Mouse (Mus musculus): ENCODE results near the gene Tcap. TPM values are rescaled to one million over a fixed set of nuclear protein-coding genes. Genes with fewer than 3 reads are reported as not detected.

Tcap gene
- polyA plus RNA-seq, 1 experiment = 33.0 TPM

DNA sequence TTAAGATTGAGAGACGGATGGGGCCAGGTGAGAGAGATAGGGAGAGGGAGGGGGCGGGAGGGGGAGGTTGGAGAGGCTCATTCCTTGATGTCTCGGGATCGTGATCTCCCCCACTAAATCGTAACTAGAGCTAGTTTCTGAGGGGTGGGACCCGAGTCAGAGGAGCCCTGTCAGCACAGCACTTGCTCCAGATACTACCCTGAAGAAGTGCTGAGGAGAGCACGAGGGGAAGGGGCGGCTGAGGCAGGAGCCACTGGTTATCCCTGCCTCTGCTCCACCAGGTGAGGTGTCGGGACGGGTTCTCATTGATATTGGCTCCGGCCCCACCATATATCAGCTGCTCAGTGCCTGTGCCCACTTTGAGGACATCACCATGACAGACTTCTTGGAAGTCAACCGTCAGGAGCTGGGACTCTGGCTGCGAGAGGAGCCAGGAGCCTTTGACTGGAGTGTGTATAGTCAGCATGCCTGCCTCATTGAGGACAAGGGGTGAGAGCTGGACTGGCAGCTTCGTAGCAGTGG, 3.5 kb downstream of the Tcap start:
- Histone ChIP-seq H3K27me3 (replicated peaks; ENCODE audit: control insufficient read depth, insufficient read depth, low read length) (no peaks in the 10 kb centered on the region), H3K4me3 (ENCODE audit: insufficient read depth, low read depth, low read length) (no peak overlapping the region), H3K4me1 (ENCODE audit: control insufficient read depth, insufficient read depth, low read length) (no peaks in the 10 kb centered on the region), H3K36me3 (ENCODE audit: control insufficient read depth, insufficient read depth, low read length) (no peaks in the 10 kb centered on the region), H3K27ac (ENCODE audit: insufficient read depth, low read depth, low read length) (no peak overlapping the region)
- 45% methylated on average over 14 of the region's 14 CpGs for WGBS
- TF ChIP-seq POLR2A (IDR thresholded peaks at IDR 0.05; ENCODE audit: low read depth, low read length) (no peak), CTCF (conservative IDR thresholded peaks at IDR 0.05; ENCODE audit: insufficient read depth, insufficient read length, low read depth, low read length) (no peak)
- no peak for DNase-seq

DNA sequence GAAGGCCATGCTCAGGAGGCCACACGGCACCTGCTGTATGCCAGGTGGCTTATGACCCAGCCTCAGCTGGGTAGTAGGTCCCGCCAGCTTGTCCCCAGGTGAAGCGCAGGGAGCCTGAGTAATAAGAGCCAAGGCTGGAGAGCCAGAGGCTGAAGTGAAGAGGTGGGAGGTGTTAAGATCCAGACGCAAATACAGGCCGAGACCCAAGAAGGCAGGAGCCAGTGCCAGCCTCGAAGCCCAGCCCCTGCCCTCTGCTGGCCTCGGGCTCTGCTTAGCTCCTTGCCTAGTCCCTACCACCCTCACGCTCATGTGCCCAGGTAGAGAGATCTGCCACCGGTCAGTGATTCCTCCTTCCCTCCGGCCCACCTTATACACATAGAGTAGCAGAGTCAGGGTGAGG, 4.7 kb downstream of the Tcap start:
- TF ChIP-seq POLR2A (IDR thresholded peaks at IDR 0.05; ENCODE audit: low read depth, low read length) (no peak), CTCF (conservative IDR thresholded peaks at IDR 0.05; ENCODE audit: insufficient read depth, insufficient read length, low read depth, low read length) (no peak)
- peak overlapping the region; percentile 19; the same call in 1 of the 2 replicates for H3K27ac ChIP-seq (ENCODE audit: insufficient read depth, low read depth, low read length)
- no peaks in the 10 kb centered on the region for H3K36me3 ChIP-seq (ENCODE audit: control insufficient read depth, insufficient read depth, low read length)
- DNase-seq = peak; percentile 41
- no peaks in the 10 kb centered on the region for H3K4me1 ChIP-seq (ENCODE audit: control insufficient read depth, insufficient read depth, low read length)
- no peak overlapping the region for H3K4me3 ChIP-seq (ENCODE audit: insufficient read depth, low read depth, low read length)
- no peaks in the 10 kb centered on the region for H3K27me3 ChIP-seq (replicated peaks; ENCODE audit: control insufficient read depth, insufficient read depth, low read length)
- 43% methylated on average over 10 of the region's 10 CpGs for WGBS

DNA sequence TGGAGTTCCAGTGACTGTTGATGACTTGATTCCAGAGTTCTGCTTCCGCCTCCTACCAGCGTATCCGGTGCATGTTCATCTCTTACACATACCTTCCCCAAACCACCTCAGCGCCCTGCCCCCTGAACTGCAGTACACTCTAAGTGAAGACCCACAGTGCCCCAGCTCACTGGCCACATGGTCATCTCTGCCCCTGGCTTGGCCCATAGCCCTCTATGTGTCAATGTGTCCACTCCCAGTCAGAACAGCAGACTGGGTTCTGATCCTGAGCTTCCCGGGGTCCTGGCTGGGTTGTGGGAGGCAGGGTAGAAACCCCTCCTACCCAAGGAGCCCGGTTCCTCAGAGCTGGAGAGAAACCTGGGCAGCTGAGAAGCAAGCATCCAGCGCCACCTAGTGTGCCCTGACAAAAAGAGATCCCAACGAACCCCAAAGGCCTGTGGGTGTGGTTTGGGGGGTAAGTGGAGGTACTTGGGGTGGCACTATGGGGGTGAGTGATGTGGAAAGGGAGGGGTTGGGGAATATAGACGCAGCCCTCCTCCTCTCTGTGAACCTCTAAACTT, 5.7 kb downstream of the Tcap start:
- WGBS = 19% methylated on average over 9 of the region's 9 CpGs
- Histone ChIP-seq H3K27me3 (replicated peaks; ENCODE audit: control insufficient read depth, insufficient read depth, low read length) (no peaks in the 10 kb centered on the region), H3K4me3 (ENCODE audit: insufficient read depth, low read depth, low read length) (no peak overlapping the region), H3K27ac (ENCODE audit: insufficient read depth, low read depth, low read length) (no peak overlapping the region; the same call in 1 of the 2 replicates), H3K4me1 (ENCODE audit: control insufficient read depth, insufficient read depth, low read length) (peaks cover 5% of the 10 kb centered on the region), H3K36me3 (ENCODE audit: control insufficient read depth, insufficient read depth, low read length) (no peaks in the 10 kb centered on the region)
- TF ChIP-seq POLR2A (IDR thresholded peaks at IDR 0.05; ENCODE audit: low read depth, low read length) = no peak
- TF ChIP-seq CTCF (conservative IDR thresholded peaks at IDR 0.05; ENCODE audit: insufficient read depth, insufficient read length, low read depth, low read length) = peak; percentile 63
- DNase-seq = peak; percentile 70

DNA sequence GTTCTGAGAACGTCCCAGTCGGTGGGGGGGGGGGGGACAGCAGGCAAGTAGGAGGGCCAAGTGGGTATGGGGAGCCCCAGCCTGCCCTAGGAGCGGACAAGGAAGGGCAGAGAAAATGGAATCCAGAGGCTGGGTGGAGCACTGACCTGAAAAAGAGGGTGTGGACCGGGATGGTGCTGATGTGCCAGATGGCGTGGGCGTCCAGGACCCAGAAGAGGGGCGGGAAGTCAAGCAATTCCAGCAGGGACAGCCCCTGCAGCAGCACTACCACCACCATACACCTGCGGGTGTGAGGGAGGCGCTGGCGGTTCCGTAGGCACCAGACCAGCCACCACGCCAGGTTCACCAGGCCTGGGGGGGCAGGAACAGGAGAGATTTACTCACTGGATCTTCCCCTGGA, 6.5 kb downstream of the Tcap start:
- 83% methylated on average over 12 of the region's 12 CpGs for WGBS
- no peak for DNase-seq

DNA sequence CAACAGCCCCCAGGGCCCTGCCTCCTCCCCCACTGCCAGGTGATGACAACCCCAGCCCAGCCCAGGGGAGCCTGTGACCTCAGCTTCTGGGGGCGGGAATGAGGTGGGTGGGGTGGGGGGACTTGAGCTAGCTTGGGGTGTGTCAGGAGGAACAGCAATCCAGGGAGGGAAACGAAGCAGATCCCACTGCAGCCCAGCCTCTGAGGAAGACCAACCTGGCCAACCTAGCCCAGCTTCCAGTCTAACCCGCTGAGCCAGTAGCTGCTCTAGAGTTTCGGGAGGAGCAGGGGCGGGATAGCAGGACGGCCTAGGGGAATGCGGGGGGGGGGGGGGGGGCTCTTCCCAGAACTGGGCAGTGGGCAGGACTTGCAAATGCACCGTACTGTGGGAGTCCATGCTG, 8.4 kb downstream of the Tcap start:
- 54% methylated on average over 7 of the region's 8 CpGs for WGBS
- no peak for TF ChIP-seq POLR2A (IDR thresholded peaks at IDR 0.05; ENCODE audit: low read depth, low read length)
- no peaks in the 10 kb centered on the region for H3K36me3 ChIP-seq (ENCODE audit: control insufficient read depth, insufficient read depth, low read length)
- no peaks in the 10 kb centered on the region for H3K27me3 ChIP-seq (replicated peaks; ENCODE audit: control insufficient read depth, insufficient read depth, low read length)
- no peak overlapping the region for H3K4me3 ChIP-seq (ENCODE audit: insufficient read depth, low read depth, low read length)
- no peak for DNase-seq
- H3K4me1 ChIP-seq (ENCODE audit: control insufficient read depth, insufficient read depth, low read length) = peaks cover 13% of the 10 kb centered on the region
- no peak overlapping the region for H3K27ac ChIP-seq (ENCODE audit: insufficient read depth, low read depth, low read length)

More for the DNA sequence above, 6.5 kb downstream of the Tcap start:
- no peak overlapping the region for H3K4me3 ChIP-seq (ENCODE audit: insufficient read depth, low read depth, low read length)
- H3K36me3 ChIP-seq (ENCODE audit: control insufficient read depth, insufficient read depth, low read length) = no peaks in the 10 kb centered on the region
- no peaks in the 10 kb centered on the region for H3K27me3 ChIP-seq (replicated peaks; ENCODE audit: control insufficient read depth, insufficient read depth, low read length)
- no peak overlapping the region for H3K27ac ChIP-seq (ENCODE audit: insufficient read depth, low read depth, low read length)
- H3K4me1 ChIP-seq (ENCODE audit: control insufficient read depth, insufficient read depth, low read length) = peaks cover 11% of the 10 kb centered on the region
- no peak for TF ChIP-seq CTCF (conservative IDR thresholded peaks at IDR 0.05; ENCODE audit: insufficient read depth, insufficient read length, low read depth, low read length)
- no peak for TF ChIP-seq POLR2A (IDR thresholded peaks at IDR 0.05; ENCODE audit: low read depth, low read length)

DNA sequence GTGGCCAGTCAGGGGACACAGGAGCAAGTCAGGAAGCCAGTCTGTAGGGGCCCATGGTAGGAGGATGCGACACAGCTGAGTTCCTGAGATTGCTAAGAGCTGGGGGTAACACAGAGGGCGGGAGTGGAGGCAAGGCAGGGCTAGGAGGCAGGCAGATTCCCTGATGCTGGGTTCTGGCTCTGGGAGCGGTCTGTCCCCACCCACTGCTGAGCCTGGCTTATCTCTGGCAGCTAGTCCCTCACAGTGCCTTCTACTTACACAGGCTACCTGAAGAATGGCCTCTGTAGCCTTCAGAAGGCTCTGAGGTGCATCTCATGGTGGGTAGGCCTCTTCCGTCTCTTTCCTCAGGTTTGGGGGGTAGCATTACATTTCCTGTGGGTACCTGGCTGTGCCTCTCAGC, 9.0 kb downstream of the Tcap start:
- Histone ChIP-seq H3K4me3 (ENCODE audit: insufficient read depth, low read depth, low read length) (no peak overlapping the region), H3K36me3 (ENCODE audit: control insufficient read depth, insufficient read depth, low read length) (no peaks in the 10 kb centered on the region), H3K27me3 (replicated peaks; ENCODE audit: control insufficient read depth, insufficient read depth, low read length) (no peaks in the 10 kb centered on the region), H3K27ac (ENCODE audit: insufficient read depth, low read depth, low read length) (no peak overlapping the region), H3K4me1 (ENCODE audit: control insufficient read depth, insufficient read depth, low read length) (peaks cover 13% of the 10 kb centered on the region)
- 94% methylated on average over 4 of the region's 4 CpGs for WGBS
- TF ChIP-seq CTCF (conservative IDR thresholded peaks at IDR 0.05; ENCODE audit: insufficient read depth, insufficient read length, low read depth, low read length) (no peak), POLR2A (IDR thresholded peaks at IDR 0.05; ENCODE audit: low read depth, low read length) (no peak)
- DNase-seq = no peak

DNA sequence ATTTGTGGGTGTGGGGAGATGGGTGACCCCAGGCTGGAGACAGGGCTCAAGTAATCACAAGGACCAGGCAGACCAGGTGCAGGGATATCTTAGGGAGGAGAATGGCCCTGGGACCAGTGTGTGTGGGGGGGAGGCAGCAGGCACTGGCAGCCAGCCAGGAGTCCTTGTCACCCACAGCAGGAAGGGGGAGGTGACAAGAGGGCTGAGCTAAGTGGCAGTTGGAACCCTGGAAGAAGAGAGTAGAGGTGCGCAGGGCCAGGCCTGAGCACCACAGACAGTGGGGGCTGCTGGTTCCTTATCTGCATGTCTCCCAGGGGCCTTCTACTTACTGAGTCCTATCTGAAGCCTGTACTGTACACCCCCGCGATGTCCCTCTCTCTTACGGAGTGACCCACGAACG, 9.7 kb downstream of the Tcap start:
- Histone ChIP-seq H3K4me1 (ENCODE audit: control insufficient read depth, insufficient read depth, low read length) (peaks cover 13% of the 10 kb centered on the region), H3K27ac (ENCODE audit: insufficient read depth, low read depth, low read length) (no peak overlapping the region), H3K36me3 (ENCODE audit: control insufficient read depth, insufficient read depth, low read length) (no peaks in the 10 kb centered on the region), H3K4me3 (ENCODE audit: insufficient read depth, low read depth, low read length) (no peak overlapping the region), H3K27me3 (replicated peaks; ENCODE audit: control insufficient read depth, insufficient read depth, low read length) (no peaks in the 10 kb centered on the region)
- no peak for DNase-seq
- no peak for TF ChIP-seq POLR2A (IDR thresholded peaks at IDR 0.05; ENCODE audit: low read depth, low read length)
- no peak for TF ChIP-seq CTCF (conservative IDR thresholded peaks at IDR 0.05; ENCODE audit: insufficient read depth, insufficient read length, low read depth, low read length)
- WGBS = 78% methylated on average over 6 of the region's 6 CpGs

Measured in kidney, adult 2 months (tissue).